Mouse (Mus musculus) MEL (cell line): ENCODE data around the gene Lcp1. TPM values are rescaled to one million over a fixed set of nuclear protein-coding genes. Genes with fewer than 3 reads are reported as not detected.

Experiments
- DNase-seq: peaks from one replicate; pipeline ENCODE4 v3.0.0; 2011; ENCODE audit warnings: low read depth, low spot score
- H3K27ac ChIP-seq: 2 replicates; pipeline ENCODE4 v1.5.1; 2012; ENCODE audit warnings: low read depth, mild to moderate bottlenecking, control low read depth, low read length, moderate library complexity; ENCODE audit not compliant: control insufficient read depth
- H3K27me3 ChIP-seq, 2 experiments: fragments of 150-350 bp in 1 of 2; sonication (generic) in 1 of 2; 2 replicates each; pipeline ENCODE4 v1.6.1; 2012; ENCODE audit warnings: low read length in 2 of 2, mild to moderate bottlenecking in 2 of 2, improper control_type of control experiment in 1 of 2, moderate library complexity in 1 of 2; ENCODE audit not compliant: insufficient read depth in 2 of 2, control insufficient read depth in 1 of 2
- H3K36me3 ChIP-seq, 2 experiments: 2 replicates each; pipeline ENCODE4 v1.6.1; 2012 to 2014; ENCODE audit warnings: low read length in 2 of 2, improper control_type of control experiment in 1 of 2, inconsistent platforms in 1 of 2, mild to moderate bottlenecking in 1 of 2; ENCODE audit not compliant: insufficient read depth in 2 of 2, control insufficient read depth in 1 of 2
- H3K4me1 ChIP-seq, 2 experiments: fragments of 150-350 bp in 1 of 2; sonication (generic) in 1 of 2; 2 replicates each; pipeline ENCODE4 v1.6.1; 2012; ENCODE audit warnings: low read length in 2 of 2, improper control_type of control experiment in 1 of 2, mild to moderate bottlenecking in 1 of 2; ENCODE audit not compliant: insufficient read depth in 2 of 2, control insufficient read depth in 1 of 2
- H3K4me3 ChIP-seq, 2 experiments: fragments of 150-350 bp in 1 of 2; sonication (generic) in 1 of 2; 2 replicates each; pipeline ENCODE4 v1.5.1; 2012; ENCODE audit warnings: low read depth in 2 of 2, low read length in 2 of 2, mild to moderate bottlenecking in 2 of 2, moderate library complexity in 2 of 2, control low read depth in 1 of 2, improper control_type of control experiment in 1 of 2; ENCODE audit not compliant: control insufficient read depth in 1 of 2, insufficient read depth in 1 of 2
- H3K79me2 ChIP-seq: 2 replicates; pipeline ENCODE4 v1.6.1; 2012; ENCODE audit warnings: mild to moderate bottlenecking, low read length, moderate library complexity; ENCODE audit not compliant: control insufficient read depth, poor library complexity, insufficient read depth
- H3K9ac ChIP-seq: 2 replicates; pipeline ENCODE4 v1.6.1; 2012; ENCODE audit warnings: low read depth, mild to moderate bottlenecking, control low read depth, low read length, moderate library complexity; ENCODE audit not compliant: control insufficient read depth, poor library complexity, severe bottlenecking
- H3K9me3 ChIP-seq: fragments of 150-350 bp; sonication (generic); replicated peaks from 2 replicates; pipeline ENCODE4 v1.6.1; 2012; ENCODE audit warnings: mild to moderate bottlenecking, low read length, improper control_type of control experiment, moderate library complexity; ENCODE audit not compliant: insufficient read depth
- BHLHE40 ChIP-seq: IDR thresholded peaks from 2 replicates; pipeline ENCODE4 v1.6.1; 2012; ENCODE audit warnings: low read depth, mild to moderate bottlenecking, inconsistent platforms, low read length, improper control_type of control experiment, borderline replicate concordance
- CHD2 ChIP-seq: IDR thresholded peaks from 2 replicates; pipeline ENCODE4 v1.6.1; 2011; ENCODE audit warnings: low read length, improper control_type of control experiment
- CTCF ChIP-seq, 3 experiments: IDR thresholded peaks in 2 of 3; conservative IDR thresholded peaks in 1 of 3; 2 replicates each; pipeline ENCODE4 v1.5.1; 2011 to 2012; ENCODE audit warnings: low read length in 3 of 3, low read depth in 2 of 3, mild to moderate bottlenecking in 2 of 3, improper control_type of control experiment in 1 of 3, inconsistent platforms in 1 of 3, mixed read lengths in 1 of 3, moderate library complexity in 1 of 3; ENCODE audit not compliant: control insufficient read depth in 1 of 3, insufficient read depth in 1 of 3, poor library complexity in 1 of 3, severe bottlenecking in 1 of 3
- EP300 ChIP-seq, 2 experiments: IDR thresholded peaks; 2 replicates each; pipeline ENCODE4 v1.6.1; 2011; ENCODE audit warnings: improper control_type of control experiment in 2 of 2, low read length in 2 of 2, low read depth in 1 of 2, mild to moderate bottlenecking in 1 of 2
- ETS1 ChIP-seq: IDR thresholded peaks from 2 replicates; pipeline ENCODE4 v1.6.1; 2012; ENCODE audit warnings: low read depth, mild to moderate bottlenecking, inconsistent platforms, low read length, improper control_type of control experiment, moderate library complexity
- GATA1 ChIP-seq: IDR thresholded peaks from 2 replicates; pipeline ENCODE4 v1.6.1; 2011; ENCODE audit warnings: low read depth, low read length, improper control_type of control experiment
- HCFC1 ChIP-seq: IDR thresholded peaks from 2 replicates; pipeline ENCODE4 v1.6.1; 2012; ENCODE audit warnings: low read depth, mild to moderate bottlenecking, inconsistent platforms, low read length, improper control_type of control experiment, moderate library complexity
- MAFK ChIP-seq: IDR thresholded peaks from 2 replicates; pipeline ENCODE4 v1.6.1; 2011; ENCODE audit warnings: low read depth, mild to moderate bottlenecking, low read length, improper control_type of control experiment, borderline replicate concordance
- MAX ChIP-seq: IDR thresholded peaks from 2 replicates; pipeline ENCODE4 v1.6.1; 2011; ENCODE audit warnings: low read length, improper control_type of control experiment
- MAZ ChIP-seq: IDR thresholded peaks from 2 replicates; pipeline ENCODE4 v1.6.1; 2012; ENCODE audit warnings: low read depth, mild to moderate bottlenecking, inconsistent platforms, low read length, improper control_type of control experiment
- MYB ChIP-seq: IDR thresholded peaks from 2 replicates; pipeline ENCODE4 v1.6.1; 2011; ENCODE audit warnings: mild to moderate bottlenecking, low read depth, low read length, improper control_type of control experiment
- MYC ChIP-seq: IDR thresholded peaks from 2 replicates; pipeline ENCODE4 v1.6.1; 2011; ENCODE audit warnings: low read depth, mild to moderate bottlenecking, low read length, improper control_type of control experiment, moderate library complexity
- NELFE ChIP-seq: IDR thresholded peaks from 2 replicates; pipeline ENCODE4 v1.6.1; 2011; ENCODE audit warnings: low read depth, low read length, improper control_type of control experiment
- POLR2AphosphoS2 ChIP-seq: IDR thresholded peaks from 2 replicates; pipeline ENCODE4 v1.6.1; 2011; ENCODE audit warnings: low read length, improper control_type of control experiment
- POLR2AphosphoS5 ChIP-seq: IDR thresholded peaks from 2 replicates; pipeline ENCODE4 v1.6.1; 2012; ENCODE audit warnings: low read depth, borderline replicate concordance, mild to moderate bottlenecking, inconsistent platforms, low read length, moderate library complexity, mixed read lengths
- RCOR1 ChIP-seq: IDR thresholded peaks from 2 replicates; pipeline ENCODE4 v1.6.1; 2012; ENCODE audit warnings: low read depth, mild to moderate bottlenecking, inconsistent platforms, low read length, improper control_type of control experiment
- TAL1 ChIP-seq: IDR thresholded peaks from 2 replicates; pipeline ENCODE4 v1.6.1; 2012; ENCODE audit warnings: mild to moderate bottlenecking, inconsistent platforms, low read length, moderate library complexity, mixed read lengths
- UBTF ChIP-seq: IDR thresholded peaks from 2 replicates; pipeline ENCODE4 v1.6.1; 2012; ENCODE audit warnings: low read depth, mild to moderate bottlenecking, inconsistent platforms, low read length, improper control_type of control experiment, moderate library complexity, borderline replicate concordance; ENCODE audit not compliant: insufficient read depth
- USF1 ChIP-seq: IDR thresholded peaks from 2 replicates; pipeline ENCODE4 v1.6.1; 2014; ENCODE audit warnings: low read depth, mild to moderate bottlenecking, inconsistent platforms, low read length, improper control_type of control experiment, moderate library complexity
- USF2 ChIP-seq, 2 experiments: IDR thresholded peaks; 2 replicates each; pipeline ENCODE4 v1.6.1; 2011 to 2012; ENCODE audit warnings: improper control_type of control experiment in 2 of 2, low read length in 2 of 2, borderline replicate concordance in 1 of 2, inconsistent platforms in 1 of 2, low read depth in 1 of 2, mild to moderate bottlenecking in 1 of 2; ENCODE audit not compliant: insufficient read depth in 1 of 2
- ZKSCAN1 ChIP-seq: IDR thresholded peaks from 2 replicates; pipeline ENCODE4 v1.6.1; 2012; ENCODE audit warnings: low read depth, mild to moderate bottlenecking, inconsistent platforms, low read length, improper control_type of control experiment, moderate library complexity
- polyA plus RNA-seq, 2 experiments: library from polyadenylated mRNA; stranded (reverse) in 1 of 2; unstranded in 1 of 2; fragments of >175 nt in 1 of 2; fragments of >200 nt in 1 of 2; gene quantifications; 2 replicates each; pipeline versions ENCODE4 v1.2.1 to v1.2.4; 2012; ENCODE audit warnings: low replicate concordance in 2 of 2, low read depth in 1 of 2; ENCODE audit not compliant: insufficient read length in 2 of 2, insufficient read depth in 1 of 2, missing spikeins in 1 of 2
- total RNA-seq: library from RNA; depleted of rRNA; stranded (reverse); fragments of 300-350 nt; gene quantifications from 2 replicates; pipeline ENCODE4 v1.2.3, GENCODE M21; 2012

Gene Lcp1
- total and polyA plus RNA-seq, 3 experiments: 11.0 to 20.3 TPM; not detected in 1

DNA sequence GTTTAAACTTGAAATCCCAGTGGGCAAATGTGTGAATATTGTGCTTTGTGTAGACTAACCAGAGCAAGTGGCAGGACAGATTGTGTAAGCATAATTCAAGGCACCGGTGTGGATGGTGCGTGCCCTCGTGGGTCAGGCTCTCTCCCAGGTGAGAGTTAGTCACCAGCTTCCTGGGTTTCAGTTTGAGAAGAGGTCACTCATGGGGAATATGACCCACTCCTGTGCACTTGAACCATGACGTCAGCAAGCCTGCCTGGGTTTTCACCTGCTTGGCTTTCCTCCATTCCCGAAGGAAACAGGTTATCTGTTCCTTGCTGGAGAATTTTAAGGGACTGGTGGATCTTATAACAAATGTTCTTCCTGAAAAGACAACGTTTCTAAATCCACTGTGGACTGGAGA is 91.5 kb downstream of the Lcp1 start:
- DNase-seq: no peak
- no peak overlapping the region for H3K4me3 ChIP-seq
- peaks cover 0 to 1% of the 10 kb centered on the region in 2 experiments; a peak in 2 of 4 replicates for H3K36me3 ChIP-seq

DNA sequence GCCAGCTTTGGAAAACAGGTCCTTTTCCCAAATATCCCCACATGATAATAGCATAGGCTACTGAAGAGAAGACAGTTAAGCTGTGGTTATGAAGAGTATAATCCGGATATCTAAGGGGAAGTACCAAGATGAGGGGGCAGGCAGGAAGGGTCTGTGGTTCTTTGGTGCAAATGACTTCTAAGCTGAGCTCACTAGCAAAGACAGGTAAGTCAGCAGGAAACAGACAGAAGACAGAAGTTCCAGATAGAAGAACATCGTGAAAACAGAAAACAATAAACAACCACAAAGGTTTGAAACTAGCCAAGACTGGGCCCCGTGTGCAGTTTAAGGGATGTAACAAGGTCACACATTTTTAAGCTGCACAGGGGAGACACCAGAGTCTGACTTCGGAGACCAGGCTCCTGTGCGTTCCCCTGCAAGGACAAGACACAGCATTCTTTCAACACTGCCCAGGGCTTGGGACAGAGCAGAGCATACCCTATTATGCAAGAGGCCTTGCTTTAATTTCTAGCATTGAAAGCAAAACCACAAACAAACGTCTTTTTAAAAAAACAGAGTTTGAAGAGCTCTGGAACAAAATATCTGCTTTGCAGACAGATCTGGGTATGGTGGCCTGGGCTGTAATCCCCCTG is 96.7 kb downstream of the Lcp1 start:
- H3K79me2 ChIP-seq: no peaks in the 10 kb centered on the region
- H3K36me3 ChIP-seq: peaks cover 0 to 1% of the 10 kb centered on the region in 2 experiments; a peak in 2 of 4 replicates
- TF ChIP-seq GATA1 (no peak), POLR2AphosphoS2 (no peak), HCFC1 (no peak), MAZ (no peak), ETS1 (no peak), UBTF (no peak), USF2 (IDR thresholded peaks at IDR 0.05; ENCODE audit: borderline replicate concordance in 1 of 2, insufficient read depth in 1 of 2, low read depth in 1 of 2, low read length in 2 of 2) (no peak), RCOR1 (no peak), MAX (no peak), NELFE (no peak), USF1 (no peak), BHLHE40 (no peak), MYC (no peak), TAL1 (no peak)
- H3K27me3 ChIP-seq: no peaks in the 10 kb centered on the region
- DNase-seq: peak; percentile 16
- no peaks in the 10 kb centered on the region; a peak in 1 of 4 replicates for H3K4me1 ChIP-seq
- H3K9ac ChIP-seq: no peak overlapping the region
- H3K9me3 ChIP-seq: no peaks in the 10 kb centered on the region
- no peak overlapping the region for H3K4me3 ChIP-seq
- H3K27ac ChIP-seq: no peak overlapping the region

More for the DNA sequence above, 91.5 kb downstream of the Lcp1 start:
- TF ChIP-seq MYB (no peak), RCOR1 (no peak), BHLHE40 (no peak), GATA1 (no peak), POLR2AphosphoS5 (no peak), CTCF (IDR thresholded peaks at IDR 0.05 in 2 of 3, conservative IDR thresholded peaks at IDR 0.05 in 1 of 3; ENCODE audit: control insufficient read depth in 1 of 3, insufficient read depth in 1 of 3, low read depth in 2 of 3, low read length in 3 of 3, poor library complexity in 1 of 3, severe bottlenecking in 1 of 3) (no peak), CHD2 (no peak), MAFK (no peak), MYC (no peak), ZKSCAN1 (no peak), ETS1 (no peak), EP300 (IDR thresholded peaks at IDR 0.05; ENCODE audit: low read depth in 1 of 2, low read length in 2 of 2) (no peak), POLR2AphosphoS2 (no peak), NELFE (no peak), USF1 (no peak)
- Histone ChIP-seq H3K4me1 (no peaks in the 10 kb centered on the region; a peak in 1 of 4 replicates), H3K79me2 (no peaks in the 10 kb centered on the region), H3K9ac (no peak overlapping the region), H3K27ac (no peak overlapping the region), H3K9me3 (no peaks in the 10 kb centered on the region), H3K27me3 (no peaks in the 10 kb centered on the region)
